Mouse (Mus musculus) brown adipose tissue, adult 24 weeks (tissue): ENCODE data around the gene Cypt14. TPM values are rescaled to one million over a fixed set of nuclear protein-coding genes. Genes with fewer than 3 reads are reported as not detected.
"Not testable (repeated sequence)": the region's sequence is repeated elsewhere in the genome, so short reads cannot be mapped to it uniquely, and the experiment has no call there.

Experiments used
- H3K27ac ChIP-seq: fragments of 200-500 bp; replicated peaks from 2 replicates; pipeline ENCODE4 v1.5.1; 2012; ENCODE audit warnings: low read depth, mild to moderate bottlenecking, low read length
- H3K4me1 ChIP-seq: fragments of 200-500 bp; 2 replicates; pipeline ENCODE4 v1.6.1; 2012; ENCODE audit warnings: low read length, mixed read lengths; ENCODE audit not compliant: control insufficient read depth, insufficient read depth, insufficient read length
- H3K4me3 ChIP-seq: fragments of 200-500 bp; 2 replicates; pipeline ENCODE4 v1.5.1; 2012; ENCODE audit warnings: low read depth, mild to moderate bottlenecking, low read length, moderate library complexity; ENCODE audit not compliant: insufficient read depth
- polyA plus RNA-seq: library from polyadenylated mRNA; stranded (reverse); fragments of >200 nt; gene quantifications from 2 replicates; pipeline ENCODE4 v1.2.4, GENCODE M21; 2012; ENCODE audit not compliant: missing spikeins, insufficient read depth, insufficient read length

Gene Cypt14
- polyA plus RNA-seq: not detected in 2 replicates

DNA sequence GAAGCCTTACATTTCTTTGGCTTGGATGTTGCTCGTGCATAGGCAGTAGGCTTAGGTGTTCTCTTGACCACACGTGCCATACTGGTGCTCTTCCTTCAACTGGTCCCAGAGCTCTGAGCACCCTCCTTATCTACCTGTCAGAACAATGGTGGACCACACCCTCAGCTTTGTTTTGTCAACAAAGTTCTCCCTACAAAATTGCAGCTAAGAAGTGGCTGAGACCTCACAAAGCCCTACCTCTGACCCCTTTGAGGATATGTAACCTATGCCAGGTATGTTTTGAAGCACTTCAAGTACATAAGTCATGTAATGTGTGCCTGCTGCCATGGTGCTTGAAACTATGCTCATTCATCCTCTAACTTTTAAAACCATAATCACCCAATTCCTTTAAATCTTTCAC lies at the start of gene Cypt14:
TSS of gene Cypt14 (minus strand) at position 101 of the 400 bp plus-strand sequence.
- H3K4me3 ChIP-seq, H3K27ac ChIP-seq, H3K4me1 ChIP-seq: not testable (repeated sequence)
